Mouse (Mus musculus): ENCODE data around the gene Hspd1. TPM values are rescaled to one million over a fixed set of nuclear protein-coding genes. Genes with fewer than 3 reads are reported as not detected.

Hspd1 gene
- polyA plus RNA-seq, 1 experiment from 2014 or later, result 262 TPM

DNA sequence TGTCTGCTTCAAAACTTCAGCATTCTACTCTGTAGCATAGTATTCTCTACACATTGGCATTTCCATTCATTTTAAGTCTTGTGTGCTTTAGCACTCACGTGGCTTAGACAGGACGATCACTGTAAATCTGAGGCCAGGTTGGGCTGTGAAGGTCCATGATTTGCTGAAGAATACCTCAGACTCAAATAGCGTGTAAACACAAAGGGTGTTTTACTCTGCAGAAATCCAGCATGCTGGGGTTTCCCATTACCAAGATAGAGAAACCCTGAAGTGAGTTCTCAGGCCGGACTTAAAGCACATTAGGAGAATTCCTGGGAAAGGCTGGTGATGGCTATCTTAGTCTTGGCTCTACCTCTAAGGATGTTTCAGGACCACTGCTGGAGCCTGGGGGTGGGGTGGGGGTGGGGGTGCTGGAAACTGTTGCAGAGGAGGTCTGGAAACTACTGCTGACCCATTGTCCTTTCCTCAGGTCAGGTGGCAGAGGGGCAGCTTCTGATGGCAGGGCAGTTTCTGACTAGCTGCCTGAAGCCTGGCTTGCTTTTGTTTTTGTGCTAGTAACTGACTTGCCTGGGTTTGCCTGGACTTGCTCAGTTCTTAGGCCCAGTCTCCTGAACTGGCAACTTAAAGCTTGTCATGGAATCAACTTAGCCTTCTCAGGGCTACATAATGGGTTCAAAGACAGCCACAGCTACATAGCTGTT lies 21.2 kb upstream of the Hspd1 start:
- Histone ChIP-seq H3K27me3 (replicated peaks) (no peaks in the 10 kb centered on the region), H3K36me3 (replicated peaks) (no peaks in the 10 kb centered on the region), H3K4me1 (no peaks in the 10 kb centered on the region), H3K27ac (no peak overlapping the region), H3K9ac (no peak overlapping the region), H3K4me3 (no peak overlapping the region), H3K9me3 (no peaks in the 10 kb centered on the region), H3K4me2 (no peak overlapping the region)
- no peak for ATAC-seq (replicated peaks)
- 96% methylated on average over 4 of the region's 4 CpGs for WGBS

DNA sequence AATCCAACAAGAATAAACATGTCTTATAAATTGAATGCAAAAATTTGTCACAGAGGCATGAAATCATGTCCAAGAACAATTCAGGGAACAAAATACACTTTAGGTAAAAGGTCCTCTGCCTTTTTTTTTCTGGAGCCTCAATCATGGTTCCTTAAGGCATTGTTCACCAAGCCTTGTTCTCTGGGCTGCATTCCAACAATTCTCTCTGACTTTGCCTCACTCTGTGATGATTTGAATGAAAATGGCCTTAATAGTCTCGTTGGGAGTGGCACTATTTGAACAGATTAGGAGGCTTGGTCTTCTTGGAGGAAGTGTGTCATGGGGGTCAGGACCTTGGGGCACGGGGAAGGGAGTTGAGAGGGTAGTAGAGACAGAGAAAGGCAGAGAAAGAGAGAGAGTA lies 20.4 kb upstream of the Hspd1 start:
- ATAC-seq (replicated peaks), result no peak
- Histone ChIP-seq H3K27me3 (replicated peaks) (no peaks in the 10 kb centered on the region), H3K9ac (no peak overlapping the region), H3K27ac (no peak overlapping the region), H3K4me1 (no peaks in the 10 kb centered on the region), H3K4me3 (no peak overlapping the region), H3K9me3 (no peaks in the 10 kb centered on the region), H3K36me3 (replicated peaks) (no peaks in the 10 kb centered on the region), H3K4me2 (no peak overlapping the region)
- WGBS, result 10% methylated on average over 2 of the region's 2 CpGs

DNA sequence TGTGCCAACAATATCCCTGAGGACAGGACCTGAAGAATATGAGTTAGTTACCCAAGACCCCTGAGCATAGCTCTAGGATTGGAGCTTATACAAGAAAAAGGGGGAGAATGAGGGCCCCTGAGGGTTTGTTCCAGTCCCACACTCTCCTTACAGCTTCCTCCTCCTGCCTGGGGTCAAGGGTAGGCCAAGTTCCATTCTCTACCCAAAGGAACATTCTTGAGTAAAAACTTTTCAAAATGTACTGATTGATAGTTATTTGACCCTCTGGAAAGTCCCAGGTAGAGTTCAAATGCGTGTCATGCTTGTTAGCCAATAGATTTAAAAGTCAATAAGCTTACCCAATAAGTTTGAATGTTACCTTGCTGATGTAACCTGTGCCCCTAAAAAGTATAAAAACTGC lies 19.6 kb upstream of the Hspd1 start:
- H3K4me1 ChIP-seq, result no peaks in the 10 kb centered on the region
- no peak for ATAC-seq (replicated peaks)
- H3K9me3 ChIP-seq, result no peaks in the 10 kb centered on the region
- H3K4me2 ChIP-seq, result no peak overlapping the region
- no peak overlapping the region for H3K27ac ChIP-seq
- no peaks in the 10 kb centered on the region for H3K27me3 ChIP-seq (replicated peaks)
- H3K4me3 ChIP-seq, result no peak overlapping the region
- no peaks in the 10 kb centered on the region for H3K36me3 ChIP-seq (replicated peaks)
- H3K9ac ChIP-seq, result no peak overlapping the region
- 87% methylated on average over 1 of the region's 1 CpGs for WGBS

DNA sequence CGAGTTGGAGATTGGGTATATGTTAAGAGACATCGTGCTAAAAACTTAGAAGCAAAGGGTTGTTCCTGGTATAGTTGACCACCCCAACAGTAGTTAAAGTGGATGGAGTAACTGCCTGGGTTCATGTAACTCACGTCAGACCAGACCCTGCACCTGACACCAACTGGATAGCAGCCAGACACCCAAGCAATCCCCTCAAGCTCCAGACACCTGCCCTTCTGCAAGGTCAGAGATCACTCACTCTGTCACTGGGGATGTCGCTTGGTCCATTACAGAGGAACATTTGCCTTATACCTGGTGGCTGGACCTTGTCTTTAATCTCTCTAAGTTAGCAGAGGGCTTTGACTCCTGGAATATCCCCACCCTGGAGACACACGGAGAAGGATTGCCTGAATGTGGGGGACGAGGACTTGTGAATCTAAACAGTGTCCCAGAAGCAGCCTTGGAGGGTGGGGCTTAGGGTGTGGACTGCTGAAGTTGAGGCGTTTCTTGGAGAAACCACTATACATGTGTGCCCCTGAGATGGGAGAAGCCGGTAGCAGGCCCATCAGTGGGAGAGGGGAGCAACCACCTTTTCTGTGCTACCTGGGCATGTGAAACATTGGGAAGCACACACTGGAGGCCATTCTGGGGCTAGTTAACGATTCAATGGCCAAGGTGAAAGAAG lies 19.0 kb upstream of the Hspd1 start:
- no peaks in the 10 kb centered on the region for H3K9me3 ChIP-seq
- no peak overlapping the region for H3K4me2 ChIP-seq
- no peaks in the 10 kb centered on the region for H3K4me1 ChIP-seq
- ATAC-seq (replicated peaks), result no peak
- H3K27me3 ChIP-seq (replicated peaks), result no peaks in the 10 kb centered on the region
- H3K9ac ChIP-seq, result no peak overlapping the region
- no peak overlapping the region for H3K27ac ChIP-seq
- no peak overlapping the region for H3K4me3 ChIP-seq
- H3K36me3 ChIP-seq (replicated peaks), result no peaks in the 10 kb centered on the region
- WGBS, result 91% methylated on average over 9 of the region's 9 CpGs

DNA sequence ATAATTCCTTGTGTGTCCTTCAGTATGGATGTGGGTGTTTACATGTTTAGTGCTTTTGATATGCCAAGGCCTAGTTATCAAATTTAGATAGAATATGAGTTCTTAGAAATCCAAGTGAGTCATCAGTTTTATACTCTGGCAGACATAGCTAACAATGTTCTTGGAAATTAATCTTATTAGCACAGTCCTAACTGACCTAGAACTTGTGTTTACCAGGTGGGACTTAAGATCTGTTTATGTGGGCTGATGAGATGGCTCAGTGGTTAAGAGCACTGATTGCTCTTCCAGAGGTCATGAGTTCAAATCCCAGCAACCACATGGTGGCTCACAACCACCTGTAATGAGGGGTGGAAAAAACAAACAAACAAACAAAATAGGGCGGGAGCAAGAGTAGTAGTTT lies 4.4 kb upstream of the Hspd1 start:
- Histone ChIP-seq H3K4me3 (no peak overlapping the region), H3K4me2 (no peak overlapping the region), H3K36me3 (replicated peaks) (peaks cover 15% of the 10 kb centered on the region; the same call in 1 of the 2 replicates), H3K27me3 (replicated peaks) (no peaks in the 10 kb centered on the region), H3K4me1 (peaks cover 16% of the 10 kb centered on the region), H3K9ac (no peak overlapping the region), H3K27ac (no peak overlapping the region), H3K9me3 (no peaks in the 10 kb centered on the region)
- WGBS, result 85% methylated on average over 1 of the region's 1 CpGs
- no peak for ATAC-seq (replicated peaks)

DNA sequence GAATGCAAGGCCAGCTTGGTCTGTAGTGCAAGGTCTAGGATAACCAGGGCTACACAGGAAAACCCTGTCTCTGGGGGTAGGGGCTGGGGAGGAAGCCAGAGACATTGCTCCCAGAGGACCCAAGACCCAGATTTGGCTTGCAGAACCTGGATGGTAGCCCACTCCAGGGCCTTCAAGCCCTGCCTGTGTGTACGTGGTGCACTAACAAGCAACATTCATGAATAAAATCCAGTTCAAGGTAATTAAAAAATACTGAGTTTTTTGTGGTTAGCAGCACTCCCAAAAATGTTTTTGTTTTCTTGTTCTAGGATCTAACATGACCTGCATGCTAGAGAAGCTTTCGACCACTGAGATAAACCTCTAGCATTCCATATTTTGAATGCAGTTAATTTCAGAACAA lies 4.0 kb upstream of the Hspd1 start:
- Histone ChIP-seq H3K4me3 (no peak overlapping the region), H3K4me2 (no peak overlapping the region), H3K9me3 (no peaks in the 10 kb centered on the region), H3K9ac (no peak overlapping the region), H3K27me3 (replicated peaks) (no peaks in the 10 kb centered on the region), H3K36me3 (replicated peaks) (peaks cover 15% of the 10 kb centered on the region; the same call in 1 of the 2 replicates), H3K27ac (no peak overlapping the region), H3K4me1 (peaks cover 17% of the 10 kb centered on the region)
- WGBS, result 86% methylated on average over 2 of the region's 2 CpGs
- ATAC-seq (replicated peaks), result no peak

DNA sequence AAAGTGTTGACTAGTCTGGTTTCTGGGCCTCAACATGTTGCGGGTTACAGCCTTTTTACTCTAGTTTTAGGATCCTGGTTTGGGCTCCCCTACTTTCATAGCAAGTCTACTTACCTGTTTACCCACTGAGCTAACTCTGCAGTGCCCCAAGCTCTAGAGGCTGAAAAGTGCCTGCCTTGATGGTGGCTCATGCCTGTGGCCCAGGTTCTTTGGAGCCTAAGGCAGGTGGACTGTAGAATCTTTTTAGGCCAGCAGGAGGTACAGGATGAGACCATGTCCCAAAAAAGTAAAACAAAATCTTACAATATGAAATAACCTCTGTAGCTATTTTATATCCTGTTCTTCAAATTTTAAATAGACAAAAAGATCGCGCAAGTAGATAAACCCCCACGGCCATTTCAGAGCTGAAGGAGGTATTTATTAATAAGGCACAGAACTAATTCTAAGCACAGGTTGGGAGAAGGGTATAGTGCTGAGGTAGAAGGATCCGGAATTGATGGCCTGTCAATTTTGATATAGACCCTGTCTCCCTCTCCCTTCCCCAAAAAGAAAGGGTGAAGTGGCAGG lies 1.5 kb upstream of the Hspd1 start:
- H3K9ac ChIP-seq, result peak overlapping the region; percentile 29; the same call in 1 of the 2 replicates
- peaks cover 40% of the 10 kb centered on the region for H3K4me1 ChIP-seq
- no peak for ATAC-seq (replicated peaks)
- no peaks in the 10 kb centered on the region for H3K9me3 ChIP-seq
- peak overlapping the region; percentile 76 for H3K4me2 ChIP-seq
- H3K27ac ChIP-seq, result no peak overlapping the region
- WGBS, result 93% methylated on average over 5 of the region's 5 CpGs
- H3K27me3 ChIP-seq (replicated peaks), result no peaks in the 10 kb centered on the region
- H3K36me3 ChIP-seq (replicated peaks), result peaks cover 17% of the 10 kb centered on the region; the same call in 1 of the 2 replicates
- H3K4me3 ChIP-seq, result no peak overlapping the region

DNA sequence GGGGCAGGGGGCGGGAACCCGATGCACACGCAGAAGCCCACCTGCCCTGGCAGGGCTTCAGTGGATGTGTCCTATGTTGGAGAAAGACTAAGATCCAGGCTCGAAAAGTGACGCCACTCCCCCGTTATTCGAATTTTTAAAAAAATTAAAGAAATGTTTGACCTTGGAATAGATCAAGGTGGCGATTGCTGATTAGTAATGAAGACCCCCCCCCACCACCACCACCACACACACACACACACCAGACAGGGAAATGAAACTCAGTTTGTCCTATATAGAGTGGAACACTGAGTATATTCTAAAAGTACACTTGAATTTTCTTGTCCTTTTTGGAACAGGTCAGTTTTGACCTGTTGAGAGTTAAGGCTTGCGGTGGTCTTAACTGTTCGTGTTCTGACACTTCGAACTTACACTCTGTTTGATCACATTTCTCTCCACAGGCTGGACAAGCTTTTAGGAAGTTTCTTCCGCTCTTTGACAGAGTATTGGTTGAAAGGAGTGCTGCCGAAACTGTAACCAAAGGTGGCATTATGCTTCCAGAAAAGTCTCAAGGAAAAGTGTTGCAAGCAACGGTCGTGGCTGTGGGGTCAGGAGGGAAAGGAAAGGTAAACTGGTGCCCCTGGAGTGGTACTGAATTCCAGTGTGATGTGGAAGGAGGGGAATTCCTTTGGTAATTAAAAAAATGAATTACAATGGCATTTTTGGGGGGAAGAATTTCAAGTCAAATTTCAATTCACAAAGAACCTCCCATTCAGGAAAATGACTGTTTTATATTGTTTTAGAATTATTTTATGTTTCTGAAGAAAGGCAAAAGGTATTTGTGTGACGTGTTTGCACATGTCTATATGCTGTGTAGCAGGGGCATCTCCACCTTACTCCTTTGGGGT lies 811 bp upstream of the Hspd1 start:
- peak overlapping the region; percentile 94 for H3K9ac ChIP-seq
- H3K9me3 ChIP-seq, result no peaks in the 10 kb centered on the region
- H3K4me3 ChIP-seq, result peak overlapping the region; percentile 92
- H3K36me3 ChIP-seq (replicated peaks), result peaks cover 22% of the 10 kb centered on the region; the same call in 1 of the 2 replicates
- H3K4me2 ChIP-seq, result peak overlapping the region; percentile 76
- 9% methylated on average over 16 of the region's 16 CpGs for WGBS
- H3K4me1 ChIP-seq, result peaks cover 40% of the 10 kb centered on the region
- no peaks in the 10 kb centered on the region for H3K27me3 ChIP-seq (replicated peaks)
- H3K27ac ChIP-seq, result peak overlapping the region; percentile 97
- no peak; the same call in 1 of the 2 replicates for ATAC-seq (replicated peaks)

DNA sequence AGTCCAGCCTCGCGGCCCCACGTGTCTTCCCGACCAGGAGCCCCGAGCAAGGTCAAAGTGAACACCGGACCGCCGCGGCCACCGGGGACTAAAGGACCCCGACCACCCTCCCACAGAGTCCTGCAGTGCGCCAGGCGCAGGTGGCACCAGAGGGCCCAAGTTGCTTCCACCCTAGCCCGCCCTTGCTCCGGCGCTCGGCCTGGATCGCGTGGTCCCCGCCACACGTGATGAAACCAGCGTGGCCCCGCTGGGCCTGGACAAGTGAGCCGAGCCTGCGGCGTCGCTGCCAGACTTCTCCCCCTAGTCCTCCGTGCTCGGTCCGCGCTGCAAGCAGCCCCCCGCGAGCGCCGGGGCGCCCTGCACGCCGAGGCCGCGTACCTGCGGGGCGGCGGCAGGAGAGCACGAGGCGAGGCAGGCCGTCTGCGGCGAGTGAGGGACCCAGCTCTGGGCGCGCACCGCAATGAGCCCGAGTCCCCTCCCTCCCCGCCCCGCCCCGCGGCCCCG lies 590 bp downstream of the Hspd1 start:
- Histone ChIP-seq H3K4me2 (peak overlapping the region; percentile 76), H3K36me3 (replicated peaks) (peaks cover 31% of the 10 kb centered on the region), H3K9ac (peak overlapping the region; percentile 94), H3K9me3 (no peaks in the 10 kb centered on the region), H3K27ac (peak overlapping the region; percentile 97), H3K4me3 (peak overlapping the region; percentile 92), H3K27me3 (replicated peaks) (no peaks in the 10 kb centered on the region), H3K4me1 (peaks cover 40% of the 10 kb centered on the region)
- peak; percentile 73 for ATAC-seq (replicated peaks)
- WGBS, result under 1% methylated on average over 55 of the region's 57 CpGs

DNA sequence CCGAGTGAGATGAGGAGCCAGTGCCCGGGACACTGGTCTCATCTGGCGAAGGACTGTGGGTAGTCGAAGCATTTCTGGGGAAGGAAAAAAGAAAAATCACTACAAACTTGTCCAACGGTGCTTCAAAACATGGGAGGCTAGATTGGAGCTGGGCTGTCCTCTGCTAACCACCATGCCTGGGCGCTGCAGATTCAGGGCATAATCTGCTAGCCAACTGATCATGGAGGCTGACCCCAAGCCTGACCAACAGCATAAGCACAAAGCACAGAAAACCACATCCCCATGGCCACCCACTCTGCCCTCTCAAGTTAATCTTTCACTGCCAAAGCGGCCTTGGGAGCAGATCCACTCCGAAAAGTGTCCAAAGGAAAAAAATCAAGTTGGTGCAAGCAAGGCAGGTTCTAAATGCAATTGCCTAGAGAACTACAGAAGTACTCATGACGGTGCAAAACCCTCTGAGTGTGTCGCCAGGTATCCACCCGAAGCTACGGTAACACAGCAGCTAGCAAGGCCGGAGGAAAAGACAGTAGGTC lies 1.1 kb downstream of the Hspd1 start:
- H3K9me3 ChIP-seq, result no peaks in the 10 kb centered on the region
- 2% methylated on average over 13 of the region's 13 CpGs for WGBS
- peaks cover 40% of the 10 kb centered on the region for H3K4me1 ChIP-seq
- peak overlapping the region; percentile 97 for H3K27ac ChIP-seq
- ATAC-seq (replicated peaks), result no peak; the same call in 1 of the 2 replicates
- no peaks in the 10 kb centered on the region for H3K27me3 ChIP-seq (replicated peaks)
- peaks cover 33% of the 10 kb centered on the region for H3K36me3 ChIP-seq (replicated peaks)
- peak overlapping the region; percentile 76 for H3K4me2 ChIP-seq
- H3K4me3 ChIP-seq, result peak overlapping the region; percentile 92
- H3K9ac ChIP-seq, result peak overlapping the region; percentile 94

DNA sequence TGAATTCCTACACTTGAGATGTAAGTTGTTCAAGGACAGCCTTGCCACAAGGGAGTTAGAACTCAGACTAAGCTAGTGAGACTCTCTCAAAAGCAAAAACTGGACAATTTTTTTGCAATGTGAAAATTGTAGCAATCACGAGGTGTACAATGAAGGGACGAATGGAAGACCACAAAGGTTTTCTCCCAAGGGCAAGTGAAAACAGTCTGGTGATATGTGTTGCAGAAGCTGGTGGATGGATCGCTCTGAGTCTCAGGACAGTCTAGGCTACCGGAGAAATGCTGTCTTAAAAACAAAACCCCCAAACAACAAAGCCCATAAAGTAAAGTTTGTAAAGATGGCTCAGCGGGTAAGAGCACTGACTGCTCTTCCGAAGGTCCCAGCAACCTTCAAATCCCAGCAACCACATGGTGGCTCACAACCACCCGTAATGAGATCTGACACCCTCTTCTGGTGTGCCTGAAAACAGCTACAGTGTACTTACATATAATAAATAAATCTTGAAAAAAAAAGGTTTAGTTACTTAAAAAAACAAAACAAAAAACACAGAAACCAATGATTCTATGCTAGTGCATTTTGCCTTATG lies 2.2 kb downstream of the Hspd1 start:
- Histone ChIP-seq H3K27me3 (replicated peaks) (no peaks in the 10 kb centered on the region), H3K4me2 (peak overlapping the region; percentile 76), H3K4me3 (0 out of 2 replicates have a peak overlapping the region, but pooled peaks have one; percentile 3), H3K36me3 (replicated peaks) (peaks cover 32% of the 10 kb centered on the region), H3K27ac (no peak overlapping the region), H3K4me1 (peaks cover 40% of the 10 kb centered on the region), H3K9me3 (no peaks in the 10 kb centered on the region), H3K9ac (no peak overlapping the region)
- WGBS, result 55% methylated on average over 7 of the region's 7 CpGs
- ATAC-seq (replicated peaks), result no peak

Data from midbrain, embryonic 15.5 days (tissue).